Comparison of ENCODE assay signal across 15 mouse cellular contexts in the genomic region with DNA sequence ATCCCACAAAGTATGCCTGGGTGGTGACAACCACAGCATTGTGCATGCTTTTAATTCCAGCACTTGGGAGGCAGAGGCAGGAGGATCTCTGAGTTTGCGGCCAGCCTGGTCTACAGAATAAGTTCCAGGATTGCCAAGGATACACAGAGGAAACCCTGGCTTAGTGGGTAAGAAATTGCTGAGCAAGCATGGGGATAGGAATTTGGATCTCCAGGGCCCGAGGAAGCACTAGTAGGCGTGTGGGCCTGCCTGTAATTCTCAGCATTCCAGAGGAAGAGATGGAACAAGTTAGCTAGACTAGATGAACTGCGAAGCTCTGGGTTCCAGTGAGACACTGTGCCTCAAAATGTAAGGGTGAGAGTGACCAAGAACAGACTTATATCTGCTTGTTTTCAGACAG.
"Had no signal": no experiment of that assay in that cellular context is flagged by ENCODE, and none has a peak within 500 bp of the region (broad histone marks: within the 10 kb centered on the region; RNA-seq: fewer than 3 reads in every experiment).

No protein-coding gene starts in this region.

- H3K27me3 ChIP-seq: neural tube, embryonic 13.5 days; neural tube, embryonic 15.5 days; stomach, embryonic 15.5 days had no signal

- H3K4me1 ChIP-seq: stomach, embryonic 15.5 days had no signal

- H3K4me2 ChIP-seq: neural tube, embryonic 13.5 days; neural tube, embryonic 15.5 days; stomach, embryonic 15.5 days had no signal

- H3K36me3 ChIP-seq: neural tube, embryonic 13.5 days; neural tube, embryonic 15.5 days; stomach, embryonic 15.5 days had no signal

- H3K27ac ChIP-seq: neural tube, embryonic 13.5 days; neural tube, embryonic 15.5 days; stomach, embryonic 15.5 days; stomach, postnatal 0 days had no signal

- DNase-seq: retina, postnatal 1 day; right cerebral cortex, adult 18-20 months; right cerebral cortex, postnatal 25 days; right cerebral cortex, postnatal 4 days; spleen, adult 18-20 months; thymus, adult 18-20 months; thymus, adult 2 months; thymus, postnatal 14 days; thymus, postnatal 25 days; thymus, postnatal 36 days; thymus, postnatal 4 days had no signal

- H3K9ac ChIP-seq: neural tube, embryonic 13.5 days; neural tube, embryonic 15.5 days; stomach, embryonic 15.5 days had no signal

- H3K9me3 ChIP-seq: neural tube, embryonic 13.5 days; neural tube, embryonic 15.5 days; stomach, embryonic 15.5 days had no signal

- H3K4me3 ChIP-seq: neural tube, embryonic 13.5 days; neural tube, embryonic 15.5 days; stomach, embryonic 15.5 days had no signal
